In the genomic region with DNA sequence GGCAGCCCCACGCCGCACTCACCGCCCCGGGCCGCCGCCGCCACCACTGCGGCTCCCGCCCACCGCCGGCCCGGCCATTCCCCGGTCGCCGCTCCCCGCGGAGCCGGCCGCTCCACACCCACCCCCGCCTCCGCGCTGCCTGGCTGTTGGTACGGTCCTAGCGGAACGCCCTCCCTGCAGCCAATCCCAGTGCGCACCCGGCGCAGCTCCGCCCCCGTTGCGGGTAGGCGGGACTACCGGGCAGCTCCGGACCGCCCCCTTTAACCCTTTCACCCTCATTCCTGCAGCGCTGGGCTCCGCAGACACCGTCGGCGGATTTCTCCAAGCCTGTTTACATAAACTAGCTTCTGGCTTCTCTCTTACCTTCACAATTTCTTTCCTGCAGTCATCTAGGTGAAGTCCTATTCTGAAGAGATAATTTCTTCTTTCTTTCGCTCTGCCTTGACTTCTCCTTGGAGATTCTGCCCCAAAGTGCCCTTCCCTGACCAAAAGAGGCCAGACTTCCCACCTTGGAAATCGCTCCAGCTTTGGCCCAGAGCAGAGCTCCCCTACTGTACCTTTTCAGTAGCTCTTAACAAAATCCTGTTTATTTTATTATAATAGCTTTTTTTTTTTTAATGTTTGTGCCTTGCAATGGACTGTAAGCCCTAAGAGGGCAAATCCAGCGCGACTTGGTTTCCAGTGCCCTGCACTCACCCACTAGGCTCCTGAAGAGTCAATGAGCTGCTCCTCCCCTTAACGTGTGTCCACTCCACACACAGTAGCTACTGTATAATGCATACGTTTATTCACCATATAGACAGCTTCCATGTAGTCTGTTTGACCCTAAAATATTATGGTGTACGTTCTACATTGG, we compare ENCODE assay signal across 8 mouse cellular contexts. TPM values are rescaled to one million over a fixed set of nuclear protein-coding genes. Genes with fewer than 3 reads are reported as not detected.
DNase-seq lines count a peak whose midpoint lies in the region; ATAC-seq and TF ChIP-seq lines count a peak whose summit lies in the region.

A gene (minus strand): TSS at position 137 of the 856 bp plus-strand sequence.

- H3K36me3 ChIP-seq in hindbrain, postnatal 0 days (ENCODE audit: insufficient read depth, low read length) = no peaks in the 10 kb centered on the region

- peak; percentile 84 for DNase-seq in WW6 (ENCODE audit: low read depth, low spot score)
- peak; percentile 94 to 97 for DNase-seq in cerebellum, postnatal 4 days (ENCODE audit: low spot score in 2 of 2)
- peak; percentile 99 for DNase-seq in gastrocnemius, adult 2 months
- peak; percentile 97 for DNase-seq in hindbrain, postnatal 0 days (ENCODE audit: low spot score)
- peak; percentile 98 for DNase-seq in left cerebral cortex, adult 2 months (ENCODE audit: extremely low spot score in 1 of 2, low spot score in 2 of 2)
- peak; percentile 96 to 97 for DNase-seq in right cerebral cortex, adult 2 months (ENCODE audit: low spot score in 2 of 2)
- DNase-seq in urinary bladder, postnatal 14 days (ENCODE audit: low spot score) = peak; percentile 97

- no peaks in the 10 kb centered on the region for H3K9me3 ChIP-seq in hindbrain, postnatal 0 days (ENCODE audit: low read length)

- intact Hi-C loops in gastrocnemius, adult 2 months (cut with DNase I) = loop anchor here (5.0 kb wide), 1 partner anchor 162 kb away; a partner anchor contains a TSS
- intact Hi-C loops in left cerebral cortex, adult 2 months (cut with DNase I) = no loop called here

- H3K4me3 ChIP-seq in gastrocnemius, adult 2 months = peak within 1 kb of the TSS; percentile 92
- peak within 1 kb of the TSS; percentile 88 for H3K4me3 ChIP-seq in hindbrain, postnatal 0 days (ENCODE audit: low read length)
- peak within 1 kb of the TSS; percentile 94 for H3K4me3 ChIP-seq in left cerebral cortex, adult 2 months

- peak within 1 kb of the TSS; percentile 82 for H3K9ac ChIP-seq in hindbrain, postnatal 0 days (replicated peaks; ENCODE audit: low read length)

- no peaks in the 10 kb centered on the region for H3K27me3 ChIP-seq in hindbrain, postnatal 0 days (ENCODE audit: insufficient read depth, low read length)

- TF ChIP-seq CTCF in gastrocnemius, adult 2 months (IDR thresholded peaks at IDR 0.05) = no peak
- TF ChIP-seq CTCF in hindbrain, postnatal 0 days (IDR thresholded peaks at IDR 0.05; ENCODE audit: low read depth) = no peak; the same call in 1 of the 2 replicates
- no peak for TF ChIP-seq CTCF in left cerebral cortex, adult 2 months (IDR thresholded peaks at IDR 0.05)

- H3K4me1 ChIP-seq in hindbrain, postnatal 0 days (ENCODE audit: insufficient read depth, low read length) = 0 out of 2 replicates have a peak, but pooled peaks cover 3% of the 10 kb centered on the region

- peak; percentile 98 for ATAC-seq in hindbrain, postnatal 0 days
- peak; percentile 93 for ATAC-seq in megakaryocyte, adult 5-6 weeks (ENCODE audit: poor library complexity, severe bottlenecking)

- peak within 1 kb of the TSS; percentile 60 for H3K4me2 ChIP-seq in hindbrain, postnatal 0 days (ENCODE audit: low read depth, low read length)

- peak within 1 kb of the TSS; percentile 89 for H3K27ac ChIP-seq in gastrocnemius, adult 2 months
- H3K27ac ChIP-seq in hindbrain, postnatal 0 days = peak within 1 kb of the TSS; percentile 93
- peak within 1 kb of the TSS; percentile 93 for H3K27ac ChIP-seq in left cerebral cortex, adult 2 months

- under 1% methylated on average over 32 of the region's 47 CpGs for WGBS in hindbrain, postnatal 0 days

RNA-seq across cellular contexts. Expression of the gene that starts here (rescaled TPM):
- total RNA-seq in gastrocnemius, adult 2 months (2021) = 10 to 100 TPM; 28.5 to 35.2 TPM
- 53.7 TPM in 2 replicates for total RNA-seq in hindbrain, postnatal 0 days (2014; rRNA removed)
- polyA plus RNA-seq in hindbrain, postnatal 0 days (2015; fragmentation: Nextera tagmentation; extraction: Ambion mirVana) = 27.7 and 29.6 TPM in 2 replicates
- total RNA-seq in left cerebral cortex, adult 2 months (2021) = 10 to 100 TPM; 74.0 to 78.6 TPM
- 14.7 and 15.7 TPM in 2 replicates for total RNA-seq in megakaryocyte, adult 5-6 weeks (2015)
- total RNA-seq in megakaryocyte, adult 5-6 weeks (2017) = 37.9 and 41.6 TPM in 2 replicates

Comparison
In these comparisons a context has a peak if more than half of its experiments do, and no peak if none do; other contexts are left out.
1. Peak in every context shown above with its lines: DNase-seq, ATAC-seq, H3K4me3 ChIP-seq and H3K27ac ChIP-seq.